Mouse (Mus musculus) urinary bladder, adult 2 months (tissue): ENCODE measurements around the gene Efcab3. TPM values are rescaled to one million over a fixed set of nuclear protein-coding genes. Genes with fewer than 3 reads are reported as not detected.
"Not testable (repeated sequence)": the region's sequence is repeated elsewhere in the genome, so short reads cannot be mapped to it uniquely, and the experiment has no call there.

Experiments
- DNase-seq: peaks from one replicate; pipeline ENCODE4 v3.0.0; 2022; ENCODE audit warnings: low spot score
- polyA plus RNA-seq: library from polyadenylated mRNA; depleted of rRNA; stranded (reverse); fragments of >200 nt; gene quantifications from 2 replicates; pipeline ENCODE4 v1.2.3, GENCODE M21; 2012; rRNA removed

The Efcab3 gene
- 0.09 TPM in 1 of 2 replicates, not detected in the other for polyA plus RNA-seq

GRCm38 (mm10) chr11:105063292-105063691, at the start of gene Efcab3:
Gene Efcab3 (plus strand): TSS chr11:105063592.
- DNase-seq, result no peak

GRCm38 (mm10) chr11:105021071-105021470, 42.3 kb upstream of the Efcab3 start:
- no peak for DNase-seq

- no peak for DNase-seq
These were observed 34.5 kb upstream of the Efcab3 start for GRCm38 (mm10) chr11:105028744-105029348.

GRCm38 (mm10) chr11:105029525-105029924, 33.9 kb upstream of the Efcab3 start:
- no peak for DNase-seq

GRCm38 (mm10) chr11:105030229-105030628, 33.2 kb upstream of the Efcab3 start:
- no peak for DNase-seq

GRCm38 (mm10) chr11:105031103-105031502, 32.3 kb upstream of the Efcab3 start:
- DNase-seq, result no peak

- DNase-seq, result no peak
These were observed 28.3 kb upstream of the Efcab3 start for GRCm38 (mm10) chr11:105035081-105035480.

- not testable (repeated sequence) for DNase-seq
These were observed 49.1 kb downstream of the Efcab3 start for GRCm38 (mm10) chr11:105112448-105112847.

GRCm38 (mm10) chr11:105117814-105118213, 54.4 kb downstream of the Efcab3 start:
- no peak for DNase-seq

- DNase-seq, result no peak
These were observed 57.2 kb downstream of the Efcab3 start for GRCm38 (mm10) chr11:105120551-105121061.

GRCm38 (mm10) chr11:105121792-105122191, 58.4 kb downstream of the Efcab3 start:
- not testable (repeated sequence) for DNase-seq

GRCm38 (mm10) chr11:105123986-105124385, 60.6 kb downstream of the Efcab3 start:
- DNase-seq, result no peak

- DNase-seq, result peak; percentile 60
These were observed 62.5 kb downstream of the Efcab3 start, which contains the start of gene Mettl2 for GRCm38 (mm10) chr11:105125735-105126519. Gene Mettl2 (plus strand): TSS chr11:105126425.

- DNase-seq, result no peak
These were observed 63.2 kb downstream of the Efcab3 start for GRCm38 (mm10) chr11:105126520-105127029.

GRCm38 (mm10) chr11:105135692-105136091, 72.3 kb downstream of the Efcab3 start:
- DNase-seq, result no peak

GRCm38 (mm10) chr11:105137255-105137654, 73.9 kb downstream of the Efcab3 start:
- not testable (repeated sequence) for DNase-seq

- not testable (repeated sequence) for DNase-seq
These were observed 77.1 kb downstream of the Efcab3 start for GRCm38 (mm10) chr11:105140512-105140911.

GRCm38 (mm10) chr11:105141115-105141514, 77.7 kb downstream of the Efcab3 start:
- no peak for DNase-seq

GRCm38 (mm10) chr11:105143564-105143963, 80.2 kb downstream of the Efcab3 start:
- no peak for DNase-seq

GRCm38 (mm10) chr11:105144084-105144483, 80.7 kb downstream of the Efcab3 start:
- DNase-seq, result no peak

GRCm38 (mm10) chr11:105144508-105145210, 81.3 kb downstream of the Efcab3 start:
- DNase-seq, result no peak

- no peak for DNase-seq
These were observed 81.8 kb downstream of the Efcab3 start for GRCm38 (mm10) chr11:105145211-105145610.
